Mouse (Mus musculus): ENCODE results near the gene Mapkapk2. TPM values are rescaled to one million over a fixed set of nuclear protein-coding genes. Genes with fewer than 3 reads are reported as not detected.

The Mapkapk2 gene
- polyA plus RNA-seq, 1 experiment from 2014 or later, result 25.7 TPM

DNA sequence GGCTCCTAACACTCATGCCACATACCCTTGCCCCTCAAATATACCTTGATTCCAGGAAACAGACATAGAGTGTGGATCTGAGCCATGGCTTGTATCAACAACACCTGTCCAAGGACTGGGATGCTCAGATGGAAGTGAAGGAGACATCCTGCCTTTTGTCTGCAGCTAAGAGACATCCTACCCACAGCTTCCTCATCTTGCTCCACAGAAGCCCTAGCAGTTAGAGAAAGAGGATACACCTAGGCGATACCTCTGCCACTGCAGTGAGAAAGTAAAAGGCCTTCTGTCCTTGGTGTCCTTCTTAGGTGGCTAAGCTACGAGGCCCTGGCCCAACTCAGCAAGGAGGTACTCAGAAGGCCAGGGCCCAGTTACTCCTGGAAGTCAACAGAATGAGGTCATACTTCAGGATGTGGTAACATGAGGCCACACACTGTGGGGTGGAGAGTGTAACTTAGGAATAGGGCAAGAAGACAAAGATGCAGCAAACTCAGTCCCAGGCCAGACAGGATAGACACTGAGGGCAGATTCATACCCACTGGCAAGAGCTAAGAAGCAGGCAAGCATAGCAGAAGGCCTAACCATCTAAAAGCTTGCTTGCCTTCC, 8.0 kb downstream of the Mapkapk2 start:
- 40% methylated on average over 2 of the region's 2 CpGs for WGBS (ENCODE audit: insufficient replicate concordance)
- H3K4me2 ChIP-seq, result no peak overlapping the region
- no peak overlapping the region for H3K4me3 ChIP-seq
- H3K36me3 ChIP-seq, result no peaks in the 10 kb centered on the region
- 0 out of 2 replicates have a peak overlapping the region, but pooled peaks have one; percentile 5 for H3K27ac ChIP-seq
- peaks cover 91% of the 10 kb centered on the region for H3K4me1 ChIP-seq
- no peak overlapping the region for H3K9ac ChIP-seq
- H3K27me3 ChIP-seq (replicated peaks), result no peaks in the 10 kb centered on the region
- no peak for ATAC-seq
- no peaks in the 10 kb centered on the region for H3K9me3 ChIP-seq (replicated peaks)

DNA sequence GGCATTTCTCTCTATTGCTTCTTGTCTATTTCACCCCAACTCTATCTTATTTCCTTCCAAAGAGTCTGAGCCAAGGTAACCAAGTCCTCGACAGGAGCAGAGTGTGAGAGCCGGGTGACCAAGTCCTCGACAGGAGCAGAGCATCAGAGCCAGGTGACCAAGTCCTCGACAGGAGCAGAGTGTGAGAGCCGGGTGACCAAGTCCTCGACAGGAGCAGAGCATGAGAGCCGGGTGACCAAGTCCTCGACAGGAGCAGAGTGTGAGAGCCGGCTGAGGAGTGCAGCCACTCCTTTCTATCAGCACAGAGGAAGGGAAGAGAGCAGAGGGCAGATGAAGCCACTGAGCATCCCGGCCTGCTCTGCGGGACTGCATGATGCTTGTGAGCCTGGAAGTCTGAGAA, 9.1 kb downstream of the Mapkapk2 start:
- Histone ChIP-seq H3K4me2 (no peak overlapping the region), H3K9ac (no peak overlapping the region), H3K36me3 (no peaks in the 10 kb centered on the region), H3K4me3 (no peak overlapping the region), H3K4me1 (peaks cover 92% of the 10 kb centered on the region), H3K27me3 (replicated peaks) (no peaks in the 10 kb centered on the region), H3K9me3 (replicated peaks) (no peaks in the 10 kb centered on the region), H3K27ac (no peak overlapping the region)
- WGBS (ENCODE audit: insufficient replicate concordance), result 66% methylated on average over 11 of the region's 11 CpGs
- ATAC-seq, result no peak

DNA sequence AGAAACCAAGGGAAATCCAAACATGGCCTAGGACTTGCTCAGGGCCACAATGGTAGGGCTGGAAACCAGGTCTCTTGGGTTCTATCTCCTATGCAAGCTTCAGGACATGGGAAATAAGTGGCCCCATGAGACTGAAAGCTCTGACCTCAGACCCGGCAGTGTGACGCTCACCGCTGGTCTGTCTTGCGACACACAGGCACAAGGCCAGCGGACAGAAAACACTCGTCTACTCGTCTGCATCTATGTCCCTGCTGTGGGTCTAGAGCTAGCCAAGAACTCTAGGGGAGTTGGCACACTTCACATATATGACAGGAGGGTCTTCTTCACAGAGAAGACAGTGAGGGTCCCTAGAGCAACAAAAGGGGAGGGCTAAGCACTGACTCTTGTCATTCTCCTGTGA, 10.7 kb downstream of the Mapkapk2 start:
- Histone ChIP-seq H3K27me3 (replicated peaks) (no peaks in the 10 kb centered on the region), H3K9me3 (replicated peaks) (no peaks in the 10 kb centered on the region), H3K4me3 (no peak overlapping the region), H3K9ac (no peak overlapping the region), H3K4me1 (peaks cover 95% of the 10 kb centered on the region), H3K27ac (peak overlapping the region; percentile 10; the same call in 1 of the 2 replicates), H3K36me3 (no peaks in the 10 kb centered on the region), H3K4me2 (no peak overlapping the region)
- 52% methylated on average over 7 of the region's 7 CpGs for WGBS (ENCODE audit: insufficient replicate concordance)
- ATAC-seq, result no peak

DNA sequence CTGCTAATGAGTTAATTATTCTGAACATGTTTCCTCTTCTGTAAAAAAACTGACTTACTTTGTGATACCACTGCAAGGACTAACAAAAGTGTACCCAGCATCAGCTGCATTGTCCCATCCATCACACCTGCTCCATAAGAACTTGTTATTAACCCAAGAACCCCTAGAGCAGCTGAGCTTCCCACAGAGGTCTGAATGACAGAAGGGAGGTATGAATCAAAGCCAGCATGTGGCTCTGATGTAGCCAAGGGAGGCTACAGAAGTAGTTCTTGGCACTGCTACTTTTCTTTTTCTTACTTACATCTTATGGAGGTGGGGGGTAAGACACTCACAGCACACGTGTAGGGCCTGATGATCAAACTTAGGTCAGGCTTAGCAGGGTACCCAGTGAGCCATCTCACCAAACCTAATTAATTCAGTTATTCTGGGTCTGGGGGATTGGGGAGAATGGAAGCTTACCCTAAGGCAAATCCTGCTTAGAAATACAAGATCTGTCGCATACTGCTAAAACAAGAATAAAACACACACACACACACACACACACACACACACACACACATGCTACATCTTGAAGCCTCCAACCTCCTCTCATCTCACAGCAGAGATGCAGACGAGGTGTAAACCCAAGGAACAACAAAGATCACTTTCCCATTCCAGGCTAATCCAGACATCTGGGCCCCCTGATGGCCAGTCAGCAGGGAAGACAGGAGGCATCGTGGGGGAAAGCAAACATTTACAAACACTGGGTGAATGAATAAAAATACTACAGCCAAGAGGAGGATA, 11.5 kb downstream of the Mapkapk2 start:
- H3K9me3 ChIP-seq (replicated peaks), result no peaks in the 10 kb centered on the region
- no peaks in the 10 kb centered on the region for H3K27me3 ChIP-seq (replicated peaks)
- no peak overlapping the region for H3K4me3 ChIP-seq
- ATAC-seq, result no peak
- H3K4me1 ChIP-seq, result peaks cover 89% of the 10 kb centered on the region
- no peaks in the 10 kb centered on the region for H3K36me3 ChIP-seq
- no peak overlapping the region for H3K9ac ChIP-seq
- 60% methylated on average over 4 of the region's 4 CpGs for WGBS (ENCODE audit: insufficient replicate concordance)
- H3K27ac ChIP-seq, result no peak overlapping the region
- no peak overlapping the region for H3K4me2 ChIP-seq

DNA sequence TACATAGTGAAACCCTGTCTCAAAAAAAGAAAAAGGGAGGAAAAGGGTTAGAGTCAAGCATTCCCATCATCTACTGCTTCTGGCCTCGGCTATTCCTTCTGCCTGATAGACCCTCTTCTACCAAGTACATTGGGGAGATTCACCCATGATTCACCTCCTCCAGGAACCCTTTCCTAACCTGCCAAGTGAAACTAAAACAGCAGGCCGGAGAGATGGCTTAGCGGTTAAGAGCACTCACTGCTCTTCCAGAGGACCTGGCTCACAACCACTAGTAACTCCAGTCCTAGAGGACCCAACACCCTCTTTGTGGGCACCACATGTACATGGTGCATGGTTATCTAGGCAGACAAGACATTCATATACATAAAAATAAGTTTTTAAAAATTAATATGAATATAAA, 12.4 kb downstream of the Mapkapk2 start:
- Histone ChIP-seq H3K27me3 (replicated peaks) (no peaks in the 10 kb centered on the region), H3K4me2 (no peak overlapping the region), H3K4me3 (no peak overlapping the region), H3K36me3 (no peaks in the 10 kb centered on the region), H3K9me3 (replicated peaks) (no peaks in the 10 kb centered on the region), H3K4me1 (peaks cover 87% of the 10 kb centered on the region), H3K9ac (no peak overlapping the region), H3K27ac (peak overlapping the region; percentile 62; the same call in 1 of the 2 replicates)
- 66% methylated on average over 3 of the region's 3 CpGs for WGBS (ENCODE audit: insufficient replicate concordance)
- ATAC-seq, result no peak

DNA sequence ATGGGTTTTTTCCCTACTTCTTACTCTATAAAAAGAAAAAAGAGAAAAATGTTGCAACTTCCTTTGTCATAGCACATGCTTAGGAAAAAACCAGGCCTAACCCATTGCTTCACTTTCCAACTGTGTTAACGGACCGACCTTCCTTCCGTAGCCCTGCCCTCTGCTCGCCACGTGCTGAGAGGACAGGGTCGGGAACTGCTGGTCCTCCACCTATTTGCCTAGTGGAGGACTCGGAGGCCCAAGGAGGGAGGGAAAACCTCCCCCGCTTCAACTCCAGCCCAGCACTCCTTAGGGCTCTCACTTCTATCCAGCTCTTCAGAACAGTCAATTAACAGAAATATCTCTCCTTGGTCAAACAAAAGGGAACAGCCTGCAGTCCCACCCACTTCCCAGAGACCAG, 13.3 kb downstream of the Mapkapk2 start:
- Histone ChIP-seq H3K9me3 (replicated peaks) (no peaks in the 10 kb centered on the region), H3K4me2 (peak overlapping the region; percentile 29), H3K27ac (peak overlapping the region; percentile 62), H3K9ac (no peak overlapping the region), H3K27me3 (replicated peaks) (no peaks in the 10 kb centered on the region), H3K4me3 (no peak overlapping the region), H3K36me3 (no peaks in the 10 kb centered on the region), H3K4me1 (peaks cover 87% of the 10 kb centered on the region)
- 12% methylated on average over 8 of the region's 8 CpGs for WGBS (ENCODE audit: insufficient replicate concordance)
- ATAC-seq, result peak; percentile 32; the same call in 1 of the 2 replicates

DNA sequence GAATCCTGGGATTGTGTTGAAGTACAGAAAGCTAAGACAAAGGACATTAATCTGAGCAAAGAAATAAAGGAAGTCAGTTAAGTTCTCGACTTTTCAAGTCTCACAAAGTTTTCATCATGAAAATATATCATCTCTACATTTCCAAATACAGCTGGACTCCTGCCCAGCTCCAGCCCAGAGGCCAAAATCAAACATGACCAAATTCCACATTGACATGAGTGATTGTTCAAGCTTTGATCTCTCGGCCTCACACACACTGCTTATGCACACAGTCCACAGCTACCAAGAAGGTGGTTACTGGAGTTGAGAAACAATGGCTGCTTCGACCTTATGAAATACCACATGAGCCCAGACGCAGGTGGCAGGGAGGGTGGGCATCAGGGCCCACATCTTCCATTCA, 14.0 kb downstream of the Mapkapk2 start:
- Histone ChIP-seq H3K4me1 (peaks cover 87% of the 10 kb centered on the region), H3K27me3 (replicated peaks) (no peaks in the 10 kb centered on the region), H3K4me2 (peak overlapping the region; percentile 29), H3K9ac (no peak overlapping the region), H3K4me3 (no peak overlapping the region), H3K27ac (peak overlapping the region; percentile 75), H3K36me3 (no peaks in the 10 kb centered on the region), H3K9me3 (replicated peaks) (no peaks in the 10 kb centered on the region)
- 44% methylated on average over 4 of the region's 4 CpGs for WGBS (ENCODE audit: insufficient replicate concordance)
- peak; percentile 38; the same call in 1 of the 2 replicates for ATAC-seq

DNA sequence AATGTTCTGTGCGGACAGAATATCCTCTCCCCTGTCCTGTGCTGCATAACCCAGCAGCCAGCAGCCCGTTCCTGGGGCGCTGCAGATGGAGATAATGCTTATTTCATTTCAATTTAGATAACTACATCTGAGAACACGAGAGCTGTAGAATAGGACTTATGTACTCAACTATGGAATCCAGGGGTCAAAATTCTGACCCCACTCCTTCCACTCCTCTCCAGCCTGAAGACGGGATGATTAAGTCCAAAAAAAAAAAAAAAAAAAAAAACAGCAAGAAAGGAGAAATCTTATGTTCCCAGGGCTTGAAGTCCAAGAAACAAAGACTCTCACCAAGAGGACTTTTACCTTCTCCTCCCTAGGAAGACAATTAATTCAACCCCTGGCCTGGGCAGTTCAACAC, 14.5 kb downstream of the Mapkapk2 start:
- WGBS (ENCODE audit: insufficient replicate concordance), result 32% methylated on average over 5 of the region's 5 CpGs
- Histone ChIP-seq H3K27me3 (replicated peaks) (no peaks in the 10 kb centered on the region), H3K36me3 (no peaks in the 10 kb centered on the region), H3K4me1 (peaks cover 86% of the 10 kb centered on the region), H3K4me2 (no peak overlapping the region), H3K9ac (no peak overlapping the region), H3K4me3 (no peak overlapping the region), H3K27ac (peak overlapping the region; percentile 61; the same call in 1 of the 2 replicates), H3K9me3 (replicated peaks) (no peaks in the 10 kb centered on the region)
- ATAC-seq, result no peak

DNA sequence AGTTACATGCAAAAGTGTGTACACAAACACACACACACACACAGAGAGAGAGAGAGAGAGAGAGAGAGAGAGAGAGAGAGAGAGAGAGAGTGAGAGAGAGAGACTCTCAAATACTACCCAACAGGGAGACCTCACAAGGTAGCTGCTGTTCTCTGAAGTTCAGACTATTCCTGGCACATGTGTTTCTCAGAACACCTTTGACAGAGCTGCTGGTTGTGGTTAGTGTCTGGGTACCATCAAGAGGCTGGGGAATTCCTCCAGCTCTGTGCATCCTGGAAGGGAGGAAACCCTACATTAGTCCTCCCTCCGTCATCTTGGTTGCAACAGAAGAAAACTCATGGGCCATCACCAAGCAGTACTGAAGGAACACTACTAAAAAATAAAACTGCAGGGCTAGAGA, 16.9 kb downstream of the Mapkapk2 start:
- H3K36me3 ChIP-seq, result no peaks in the 10 kb centered on the region
- H3K9me3 ChIP-seq (replicated peaks), result no peaks in the 10 kb centered on the region
- H3K4me1 ChIP-seq, result peaks cover 86% of the 10 kb centered on the region
- no peak overlapping the region for H3K27ac ChIP-seq
- ATAC-seq, result no peak
- WGBS (ENCODE audit: insufficient replicate concordance), result 85% methylated on average over 1 of the region's 1 CpGs
- H3K4me2 ChIP-seq, result no peak overlapping the region
- no peak overlapping the region for H3K9ac ChIP-seq
- no peak overlapping the region for H3K4me3 ChIP-seq
- H3K27me3 ChIP-seq (replicated peaks), result no peaks in the 10 kb centered on the region

DNA sequence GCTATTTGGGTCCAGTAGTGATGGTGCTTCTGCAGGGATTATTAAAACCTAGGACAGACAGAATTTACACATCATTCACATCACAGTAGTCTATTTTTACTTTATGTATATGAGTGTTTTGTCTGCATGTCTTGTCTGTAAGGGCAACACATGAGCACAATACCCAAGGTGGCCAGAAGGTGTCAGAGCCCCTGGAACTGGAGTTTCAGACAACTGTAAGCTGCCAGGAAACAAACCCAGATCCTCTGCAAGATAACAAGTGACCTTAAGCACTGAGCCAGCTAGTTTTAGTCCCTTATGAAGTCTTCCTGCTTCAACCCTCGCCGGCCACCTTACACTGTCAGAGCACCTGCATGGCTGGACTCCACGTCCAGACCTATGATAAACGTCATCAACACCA, 17.9 kb downstream of the Mapkapk2 start:
- H3K4me1 ChIP-seq, result peaks cover 86% of the 10 kb centered on the region
- H3K27me3 ChIP-seq (replicated peaks), result no peaks in the 10 kb centered on the region
- H3K4me2 ChIP-seq, result no peak overlapping the region
- no peak overlapping the region for H3K4me3 ChIP-seq
- H3K36me3 ChIP-seq, result no peaks in the 10 kb centered on the region
- no peak overlapping the region for H3K9ac ChIP-seq
- 34% methylated on average over 4 of the region's 4 CpGs for WGBS (ENCODE audit: insufficient replicate concordance)
- no peak overlapping the region for H3K27ac ChIP-seq
- H3K9me3 ChIP-seq (replicated peaks), result no peaks in the 10 kb centered on the region
- ATAC-seq, result peak; percentile 14; the same call in 1 of the 2 replicates

DNA sequence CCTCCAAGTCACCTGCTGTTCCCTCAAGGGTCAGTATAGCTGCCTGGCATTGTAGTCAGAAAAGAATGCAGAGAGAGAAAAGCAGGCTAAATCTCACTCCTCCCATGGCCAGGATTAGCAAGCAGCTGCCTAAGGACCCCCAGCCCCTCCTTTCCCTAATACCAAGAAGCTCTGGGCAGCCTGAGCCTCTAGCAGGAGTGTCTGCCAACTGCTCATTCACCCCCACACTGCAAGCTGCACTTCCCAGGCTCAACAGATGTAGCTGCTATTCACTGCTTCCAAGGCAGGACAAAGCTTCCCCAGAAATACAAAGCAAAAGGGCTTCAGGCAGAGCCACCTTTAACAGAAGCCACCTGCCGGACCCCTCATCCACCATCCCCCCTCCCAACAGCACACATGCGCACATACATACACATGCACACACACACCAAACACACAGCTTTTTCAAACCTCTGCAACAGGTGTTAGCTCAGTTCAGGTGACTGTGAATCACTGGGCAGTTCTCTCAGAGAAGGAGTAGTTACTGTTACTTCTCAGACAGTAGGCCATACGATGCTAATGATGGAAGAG, 18.8 kb downstream of the Mapkapk2 start:
- Histone ChIP-seq H3K4me2 (no peak overlapping the region), H3K9ac (no peak overlapping the region), H3K36me3 (no peaks in the 10 kb centered on the region), H3K9me3 (replicated peaks) (no peaks in the 10 kb centered on the region), H3K4me1 (peaks cover 86% of the 10 kb centered on the region), H3K27me3 (replicated peaks) (no peaks in the 10 kb centered on the region), H3K27ac (no peak overlapping the region), H3K4me3 (no peak overlapping the region)
- ATAC-seq, result no peak
- 71% methylated on average over 3 of the region's 3 CpGs for WGBS (ENCODE audit: insufficient replicate concordance)

DNA sequence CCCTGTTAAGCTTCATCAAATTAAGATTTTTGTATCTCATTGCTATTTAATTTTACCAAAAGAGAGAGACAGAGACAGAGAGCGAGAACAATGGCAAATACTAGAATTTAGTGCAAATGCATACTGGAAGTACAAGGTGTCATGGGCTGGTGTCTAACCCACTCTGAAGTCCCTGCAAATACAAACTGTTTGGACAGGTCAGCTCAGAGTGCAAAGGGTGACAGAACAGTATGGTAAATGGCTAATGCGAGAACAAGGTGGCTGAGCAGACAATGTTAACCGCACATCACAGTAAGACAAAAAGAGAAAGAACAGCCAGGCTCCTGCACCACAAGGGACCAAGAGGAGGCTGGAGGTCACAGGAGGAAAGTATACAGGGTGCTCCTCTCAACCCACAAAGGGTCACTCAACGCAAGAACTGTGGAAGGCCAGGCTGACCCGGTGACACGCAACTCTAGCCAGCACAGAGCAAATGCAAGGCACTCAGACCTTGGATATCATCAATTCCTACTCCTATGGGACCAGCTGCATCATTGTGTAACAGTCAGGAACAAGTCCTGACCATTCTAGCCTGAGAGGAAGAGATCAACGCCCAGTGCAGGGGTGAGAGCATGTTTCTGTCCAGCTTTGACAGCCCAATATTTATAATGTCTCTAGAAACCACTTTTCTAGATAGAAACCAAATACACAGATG, 22.4 kb downstream of the Mapkapk2 start:
- Histone ChIP-seq H3K9me3 (replicated peaks) (no peaks in the 10 kb centered on the region), H3K36me3 (no peaks in the 10 kb centered on the region), H3K9ac (no peak overlapping the region), H3K4me3 (no peak overlapping the region), H3K4me2 (no peak overlapping the region), H3K27me3 (replicated peaks) (no peaks in the 10 kb centered on the region), H3K27ac (peak overlapping the region; percentile 43), H3K4me1 (peaks cover 85% of the 10 kb centered on the region)
- ATAC-seq, result peak; percentile 38; the same call in 1 of the 2 replicates
- WGBS (ENCODE audit: insufficient replicate concordance), result 68% methylated on average over 7 of the region's 7 CpGs

Measured in liver, embryonic 12.5 days (tissue).